Mouse (Mus musculus): ENCODE measurements around the gene Cttn. TPM values are rescaled to one million over a fixed set of nuclear protein-coding genes. Genes with fewer than 3 reads are reported as not detected.

Cttn gene
- total and polyA plus RNA-seq, 3 experiments: 0.55 TPM; not detected in 2

DNA sequence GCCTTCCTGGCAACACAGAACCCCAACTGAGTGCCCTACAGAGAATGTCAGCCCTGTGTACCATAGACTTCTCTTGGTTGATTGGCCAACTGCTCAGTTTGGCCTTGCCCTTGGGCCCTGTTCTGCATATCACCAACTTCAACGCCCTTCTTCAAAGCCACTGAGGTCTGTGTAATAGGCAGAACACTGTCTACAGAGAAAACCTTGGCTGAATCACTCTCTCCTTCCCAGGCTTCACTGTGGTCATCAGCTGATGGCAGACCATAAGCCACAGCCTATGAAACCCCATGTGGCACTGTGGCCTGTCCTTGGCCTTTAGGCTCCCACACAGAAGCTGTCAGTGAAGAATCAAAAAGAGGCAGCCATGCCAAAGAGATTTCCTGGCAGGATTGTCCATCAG, 11.9 kb downstream of the Cttn start:
- in situ Hi-C loops (cut with MboI; ENCODE audit: low pct_ligation_motif_present, low pct_unique_long_range_greater_than_20kb, low sequenced_read_pairs): no loop called here
- Histone ChIP-seq H3K36me3 (replicated peaks in 1 of 2; ENCODE audit: control insufficient read depth in 1 of 2, insufficient read depth in 1 of 2, low read length in 1 of 2) (no peaks in the 10 kb centered on the region), H3K9ac (ENCODE audit: insufficient read depth, low read depth) (no peak overlapping the region), H3K27me3 (replicated peaks) (peaks cover 81% of the 10 kb centered on the region), H3K4me1 (ENCODE audit: control insufficient read depth in 1 of 2, insufficient read depth in 2 of 2) (peaks cover 0 to 2% of the 10 kb centered on the region in 2 experiments; a peak in 2 of 4 replicates), H3K4me2 (ENCODE audit: insufficient read depth, low read depth, poor library complexity, severe bottlenecking) (no peak overlapping the region), H3K4me3 (replicated peaks in 1 of 3; ENCODE audit: low read depth in 2 of 3, low read length in 2 of 3, poor library complexity in 1 of 3) (no peak overlapping the region), H3K27ac (ENCODE audit: insufficient read depth, low read depth) (no peak overlapping the region), H3K9me3 (replicated peaks; ENCODE audit: low read length) (peaks cover 7% of the 10 kb centered on the region), H3K79me2 (replicated peaks; ENCODE audit: control insufficient read depth, extremely low read depth, insufficient read depth, poor library complexity, severe bottlenecking) (no peaks in the 10 kb centered on the region)
- TF ChIP-seq UBTF (IDR thresholded peaks at IDR 0.05; ENCODE audit: low read depth, low read length) (no peak), USF1 (IDR thresholded peaks at IDR 0.05; ENCODE audit: low read depth, low read length) (no peak), TBP (conservative IDR thresholded peaks at IDR 0.05; ENCODE audit: low read depth, low read length) (no peak), MYC (IDR thresholded peaks at IDR 0.05; ENCODE audit: low read depth, low read length) (no peak), MAZ (IDR thresholded peaks at IDR 0.05; ENCODE audit: low read depth, low read length) (no peak), MAX (IDR thresholded peaks at IDR 0.05; ENCODE audit: low read length) (no peak), TCF12 (IDR thresholded peaks at IDR 0.05; ENCODE audit: low read depth, low read length) (no peak), ZNF384 (IDR thresholded peaks at IDR 0.05; ENCODE audit: low read depth, low read length) (no peak), CHD1 (IDR thresholded peaks at IDR 0.05; ENCODE audit: low read depth, low read length) (no peak), USF2 (conservative IDR thresholded peaks at IDR 0.05; ENCODE audit: low read depth, low read length) (no peak)
- no peak for DNase-seq (ENCODE audit: extremely low read depth)
- dilution Hi-C loops (cut with MboI; ENCODE audit: extremely low pct_ligation_motif_present, extremely low pct_unique_long_range_greater_than_20kb, low sequenced_read_pairs): no loop called here

DNA sequence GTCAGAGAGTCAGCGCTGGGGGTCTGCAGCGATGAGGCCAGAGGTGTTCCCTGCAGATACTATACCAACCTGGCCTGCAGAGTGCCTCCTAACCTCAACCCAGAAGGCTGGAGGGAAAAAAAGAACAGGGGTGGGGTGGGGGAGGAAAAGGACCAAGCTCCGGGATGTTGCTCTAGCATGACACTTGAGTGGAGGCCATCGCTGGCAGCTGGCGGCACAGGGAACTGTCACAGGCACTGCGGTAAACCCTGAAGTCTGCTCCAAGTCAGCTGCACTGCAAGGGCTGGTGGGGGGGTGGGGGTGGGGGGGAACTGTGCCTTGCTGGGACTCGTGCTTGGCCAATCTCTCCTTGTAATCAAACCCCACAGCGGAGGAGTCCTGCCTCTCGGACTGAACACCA, 20.1 kb downstream of the Cttn start:
- in situ Hi-C loops (cut with MboI; ENCODE audit: low pct_ligation_motif_present, low pct_unique_long_range_greater_than_20kb, low sequenced_read_pairs): no loop called here

More for the DNA sequence above, 20.1 kb downstream of the Cttn start:
- H3K27ac ChIP-seq (ENCODE audit: insufficient read depth, low read depth): no peak overlapping the region
- no peak overlapping the region for H3K4me3 ChIP-seq (replicated peaks in 1 of 3; ENCODE audit: low read depth in 2 of 3, low read length in 2 of 3, poor library complexity in 1 of 3)
- no peak for TF ChIP-seq MAX (IDR thresholded peaks at IDR 0.05; ENCODE audit: low read length)
- TF ChIP-seq HCFC1 (IDR thresholded peaks at IDR 0.05; ENCODE audit: low read depth, low read length): no peak
- no peak for TF ChIP-seq MAFK (IDR thresholded peaks at IDR 0.05; ENCODE audit: insufficient replicate concordance, low read length)
- no peak for TF ChIP-seq ELF1 (IDR thresholded peaks at IDR 0.05; ENCODE audit: low read depth, low read length)
- TF ChIP-seq TCF12 (IDR thresholded peaks at IDR 0.05; ENCODE audit: low read depth, low read length): no peak
- dilution Hi-C loops (cut with MboI; ENCODE audit: extremely low pct_ligation_motif_present, extremely low pct_unique_long_range_greater_than_20kb, low sequenced_read_pairs): no loop called here
- no peak for DNase-seq (ENCODE audit: extremely low read depth)
- peaks cover 82% of the 10 kb centered on the region for H3K27me3 ChIP-seq (replicated peaks)
- peaks cover 7% of the 10 kb centered on the region for H3K9me3 ChIP-seq (replicated peaks; ENCODE audit: low read length)
- no peaks in the 10 kb centered on the region for H3K36me3 ChIP-seq (replicated peaks in 1 of 2; ENCODE audit: control insufficient read depth in 1 of 2, insufficient read depth in 1 of 2, low read length in 1 of 2)
- H3K4me1 ChIP-seq (ENCODE audit: control insufficient read depth in 1 of 2, insufficient read depth in 2 of 2): peaks cover 11 to 28% of the 10 kb centered on the region in 2 experiments
- H3K9ac ChIP-seq (ENCODE audit: insufficient read depth, low read depth): no peak overlapping the region
- no peak overlapping the region for H3K4me2 ChIP-seq (ENCODE audit: insufficient read depth, low read depth, poor library complexity, severe bottlenecking)
- no peaks in the 10 kb centered on the region for H3K79me2 ChIP-seq (replicated peaks; ENCODE audit: control insufficient read depth, extremely low read depth, insufficient read depth, poor library complexity, severe bottlenecking)

Data from CH12.LX (cell line).